Mouse (Mus musculus): Measurements from ENCODE around the gene Gm572. TPM values are rescaled to one million over a fixed set of nuclear protein-coding genes. Genes with fewer than 3 reads are reported as not detected.

The Gm572 gene
- polyA plus RNA-seq, 1 experiment = 0.10 TPM

DNA sequence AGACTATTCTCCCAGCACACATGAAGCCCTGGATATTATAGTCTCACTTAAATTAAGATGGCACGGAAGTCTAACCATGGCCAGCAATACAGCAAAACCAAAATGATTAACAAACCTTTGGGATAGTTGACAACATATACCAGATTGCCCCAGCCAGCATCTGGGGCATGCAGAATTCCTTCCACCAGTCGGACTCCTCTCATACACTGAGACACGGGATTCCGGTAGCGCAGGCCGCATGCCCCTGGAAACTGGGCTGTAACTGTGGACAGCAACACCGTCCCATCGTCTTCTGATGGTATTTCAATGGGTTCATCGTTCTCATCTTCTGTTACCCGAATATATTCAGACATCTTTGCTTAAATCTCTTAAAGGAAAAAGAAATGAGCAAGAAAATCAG, 18.1 kb upstream of the Gm572 start:
- Histone ChIP-seq H3K36me3 (ENCODE audit: control insufficient read depth, insufficient read depth, low read length) (peaks cover 8% of the 10 kb centered on the region), H3K27ac (ENCODE audit: control insufficient read depth, insufficient read depth, low read depth, low read length) (no peak overlapping the region), H3K27me3 (ENCODE audit: control insufficient read depth, insufficient read depth, low read length) (no peaks in the 10 kb centered on the region), H3K4me1 (ENCODE audit: control insufficient read depth, insufficient read depth, low read length) (peaks cover 6% of the 10 kb centered on the region; the same call in 1 of the 2 replicates), H3K4me3 (ENCODE audit: control insufficient read depth, low read depth, low read length) (peak overlapping the region; percentile 77)
- no peak for TF ChIP-seq POLR2A (IDR thresholded peaks at IDR 0.05; ENCODE audit: control insufficient read depth, low read depth, low read length)
- TF ChIP-seq CTCF (IDR thresholded peaks at IDR 0.05; ENCODE audit: control insufficient read depth, insufficient read depth, insufficient replicate concordance, low read depth, low read length) = no peak

DNA sequence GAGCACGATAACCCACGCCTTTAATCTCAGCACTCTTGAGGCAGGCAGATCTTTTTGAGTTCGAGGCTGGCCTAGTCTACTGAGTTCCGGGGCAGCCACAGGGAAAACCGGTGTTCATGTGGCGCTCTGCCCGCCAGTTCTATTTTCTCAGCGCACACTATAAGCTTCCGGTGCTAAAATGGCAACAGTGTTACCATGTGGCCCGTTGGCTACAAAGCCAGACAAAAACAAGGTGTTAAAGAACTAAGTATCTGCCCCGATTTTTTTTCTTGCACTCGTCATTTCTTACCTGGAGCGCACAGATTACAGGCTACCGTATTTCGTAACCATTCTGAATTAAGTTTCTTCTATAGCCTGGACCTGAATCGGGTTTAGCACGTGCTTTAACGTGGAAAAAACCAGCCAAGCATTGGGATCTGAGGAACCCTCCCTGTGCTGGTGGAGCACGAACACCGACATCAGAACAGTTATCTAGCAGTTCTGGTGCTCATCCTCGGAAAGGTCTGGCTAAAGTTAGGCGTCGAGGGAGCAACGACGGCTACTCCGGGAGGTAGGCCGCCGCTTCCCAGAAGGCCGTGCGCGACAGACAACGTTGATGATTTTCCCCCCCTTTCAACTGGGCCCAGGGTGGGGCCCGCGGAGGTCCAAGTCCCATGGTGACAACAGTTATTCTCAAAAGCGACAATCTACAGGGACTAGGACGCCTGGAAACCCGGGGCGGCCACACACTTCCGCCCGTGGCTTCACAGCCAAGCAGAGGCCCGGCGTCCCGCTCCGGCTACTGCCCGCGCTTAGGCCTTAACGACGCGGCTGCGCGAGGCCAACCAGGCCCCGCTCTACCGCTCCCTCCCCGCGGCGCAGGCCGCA, 17.1 kb upstream of the Gm572 start:
- H3K4me1 ChIP-seq (ENCODE audit: control insufficient read depth, insufficient read depth, low read length) = peaks cover 6% of the 10 kb centered on the region; the same call in 1 of the 2 replicates
- H3K36me3 ChIP-seq (ENCODE audit: control insufficient read depth, insufficient read depth, low read length) = peaks cover 7% of the 10 kb centered on the region
- H3K4me3 ChIP-seq (ENCODE audit: control insufficient read depth, low read depth, low read length) = peak overlapping the region; percentile 95
- TF ChIP-seq POLR2A (IDR thresholded peaks at IDR 0.05; ENCODE audit: control insufficient read depth, low read depth, low read length) = no peak; the same call in 1 of the 2 replicates
- no peak for TF ChIP-seq CTCF (IDR thresholded peaks at IDR 0.05; ENCODE audit: control insufficient read depth, insufficient read depth, insufficient replicate concordance, low read depth, low read length)
- H3K27me3 ChIP-seq (ENCODE audit: control insufficient read depth, insufficient read depth, low read length) = no peaks in the 10 kb centered on the region
- H3K27ac ChIP-seq (ENCODE audit: control insufficient read depth, insufficient read depth, low read depth, low read length) = peak overlapping the region; percentile 100

DNA sequence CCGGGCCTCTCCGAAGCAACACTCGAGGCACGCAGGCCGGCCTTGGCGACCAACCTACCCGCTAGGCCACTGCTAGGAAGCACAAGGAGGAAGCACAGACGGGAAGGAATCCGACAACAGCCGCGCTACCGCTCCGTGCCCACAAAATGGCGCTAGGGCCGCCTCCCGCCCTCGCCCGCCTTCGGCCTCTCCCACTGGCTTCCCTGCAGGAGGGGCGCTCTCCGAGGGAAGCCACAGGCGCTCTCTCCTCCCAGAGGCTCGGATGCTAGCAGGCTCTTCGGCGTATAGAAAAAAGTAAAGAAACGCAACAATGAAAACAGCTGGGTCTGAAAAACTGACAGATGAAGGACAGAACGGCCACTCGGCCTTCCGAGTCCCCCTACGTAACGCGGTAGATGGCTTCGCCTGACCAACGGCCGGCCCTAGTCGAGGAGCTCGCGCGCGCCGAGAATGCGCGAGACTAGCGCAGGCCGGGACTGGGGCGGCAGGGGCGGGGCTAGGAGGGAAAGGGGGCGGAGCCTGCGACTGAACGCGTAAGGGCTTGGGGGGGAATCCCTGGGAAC, 16.4 kb upstream of the Gm572 start, which contains the start of gene Tardbp:
TSS of gene Tardbp (minus strand) at position 397 of the 563 bp plus-strand sequence.
- peaks cover 6% of the 10 kb centered on the region; the same call in 1 of the 2 replicates for H3K4me1 ChIP-seq (ENCODE audit: control insufficient read depth, insufficient read depth, low read length)
- H3K27me3 ChIP-seq (ENCODE audit: control insufficient read depth, insufficient read depth, low read length) = no peaks in the 10 kb centered on the region
- TF ChIP-seq CTCF (IDR thresholded peaks at IDR 0.05; ENCODE audit: control insufficient read depth, insufficient read depth, insufficient replicate concordance, low read depth, low read length) (no peak), POLR2A (IDR thresholded peaks at IDR 0.05; ENCODE audit: control insufficient read depth, low read depth, low read length) (peak; percentile 96)
- peaks cover 5% of the 10 kb centered on the region for H3K36me3 ChIP-seq (ENCODE audit: control insufficient read depth, insufficient read depth, low read length)
- H3K27ac ChIP-seq (ENCODE audit: control insufficient read depth, insufficient read depth, low read depth, low read length) = peak within 1 kb of the TSS; percentile 100
- H3K4me3 ChIP-seq (ENCODE audit: control insufficient read depth, low read depth, low read length) = peak within 1 kb of the TSS; percentile 95

DNA sequence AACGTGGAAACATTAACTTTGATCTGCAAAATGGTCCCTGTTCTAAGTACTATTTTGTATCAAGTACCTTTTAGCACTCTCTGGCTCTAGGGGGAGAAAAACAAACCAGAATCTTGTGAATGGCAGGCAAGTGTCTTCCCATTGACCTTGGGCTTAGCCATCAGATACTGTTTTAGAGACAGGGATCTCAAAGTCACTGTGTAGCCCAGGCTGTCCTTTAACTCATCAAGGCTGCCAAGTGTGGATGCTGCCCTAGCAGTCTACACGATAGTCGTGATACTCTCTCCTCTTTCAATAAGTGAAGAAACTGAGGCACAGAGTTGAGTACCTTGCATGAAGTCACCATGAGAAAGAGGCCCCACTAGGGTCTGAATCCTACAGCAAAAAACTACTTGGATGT, 15.9 kb upstream of the Gm572 start:
- H3K4me3 ChIP-seq (ENCODE audit: control insufficient read depth, low read depth, low read length) = peak overlapping the region; percentile 42
- peaks cover 6% of the 10 kb centered on the region; the same call in 1 of the 2 replicates for H3K4me1 ChIP-seq (ENCODE audit: control insufficient read depth, insufficient read depth, low read length)
- H3K27me3 ChIP-seq (ENCODE audit: control insufficient read depth, insufficient read depth, low read length) = no peaks in the 10 kb centered on the region
- peak overlapping the region; percentile 71 for H3K27ac ChIP-seq (ENCODE audit: control insufficient read depth, insufficient read depth, low read depth, low read length)
- H3K36me3 ChIP-seq (ENCODE audit: control insufficient read depth, insufficient read depth, low read length) = peaks cover 5% of the 10 kb centered on the region
- TF ChIP-seq CTCF (IDR thresholded peaks at IDR 0.05; ENCODE audit: control insufficient read depth, insufficient read depth, insufficient replicate concordance, low read depth, low read length) (no peak), POLR2A (IDR thresholded peaks at IDR 0.05; ENCODE audit: control insufficient read depth, low read depth, low read length) (no peak)

DNA sequence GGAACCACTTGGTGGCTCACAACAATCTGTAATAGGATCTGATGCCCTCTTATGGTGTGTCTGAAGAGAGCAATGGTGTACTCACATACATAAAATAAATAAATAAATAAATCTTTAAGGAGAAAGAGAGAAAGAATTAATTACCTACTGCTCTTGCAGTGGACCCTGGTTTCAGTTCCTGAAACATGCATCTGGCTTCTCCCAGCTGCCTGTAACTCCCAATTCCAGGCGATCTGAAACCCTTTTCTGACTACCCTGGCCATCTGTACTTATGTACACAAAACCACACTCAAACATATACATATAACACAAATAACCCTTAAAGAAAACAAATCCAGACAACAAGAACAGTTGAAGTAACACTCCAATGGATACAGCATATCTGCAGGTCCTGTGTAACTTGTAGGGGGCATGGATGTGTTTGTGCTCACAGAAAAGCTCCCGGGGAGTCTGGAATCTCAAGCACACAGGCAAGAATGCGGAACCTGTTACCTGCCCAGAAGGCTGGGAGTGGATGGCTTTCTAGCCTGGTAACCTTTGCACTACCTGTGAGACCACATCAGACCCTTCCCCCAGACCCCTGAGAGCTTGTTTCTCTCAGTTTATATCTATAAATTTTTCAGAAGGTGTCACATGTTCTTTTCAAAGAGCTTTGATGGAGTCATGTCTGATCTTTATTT, 11.0 kb upstream of the Gm572 start:
- no peaks in the 10 kb centered on the region for H3K36me3 ChIP-seq (ENCODE audit: control insufficient read depth, insufficient read depth, low read length)
- TF ChIP-seq CTCF (IDR thresholded peaks at IDR 0.05; ENCODE audit: control insufficient read depth, insufficient read depth, insufficient replicate concordance, low read depth, low read length) = no peak
- TF ChIP-seq POLR2A (IDR thresholded peaks at IDR 0.05; ENCODE audit: control insufficient read depth, low read depth, low read length) = no peak
- no peak overlapping the region for H3K4me3 ChIP-seq (ENCODE audit: control insufficient read depth, low read depth, low read length)
- no peaks in the 10 kb centered on the region for H3K27me3 ChIP-seq (ENCODE audit: control insufficient read depth, insufficient read depth, low read length)
- no peak overlapping the region for H3K27ac ChIP-seq (ENCODE audit: control insufficient read depth, insufficient read depth, low read depth, low read length)
- peaks cover 6% of the 10 kb centered on the region; the same call in 1 of the 2 replicates for H3K4me1 ChIP-seq (ENCODE audit: control insufficient read depth, insufficient read depth, low read length)

DNA sequence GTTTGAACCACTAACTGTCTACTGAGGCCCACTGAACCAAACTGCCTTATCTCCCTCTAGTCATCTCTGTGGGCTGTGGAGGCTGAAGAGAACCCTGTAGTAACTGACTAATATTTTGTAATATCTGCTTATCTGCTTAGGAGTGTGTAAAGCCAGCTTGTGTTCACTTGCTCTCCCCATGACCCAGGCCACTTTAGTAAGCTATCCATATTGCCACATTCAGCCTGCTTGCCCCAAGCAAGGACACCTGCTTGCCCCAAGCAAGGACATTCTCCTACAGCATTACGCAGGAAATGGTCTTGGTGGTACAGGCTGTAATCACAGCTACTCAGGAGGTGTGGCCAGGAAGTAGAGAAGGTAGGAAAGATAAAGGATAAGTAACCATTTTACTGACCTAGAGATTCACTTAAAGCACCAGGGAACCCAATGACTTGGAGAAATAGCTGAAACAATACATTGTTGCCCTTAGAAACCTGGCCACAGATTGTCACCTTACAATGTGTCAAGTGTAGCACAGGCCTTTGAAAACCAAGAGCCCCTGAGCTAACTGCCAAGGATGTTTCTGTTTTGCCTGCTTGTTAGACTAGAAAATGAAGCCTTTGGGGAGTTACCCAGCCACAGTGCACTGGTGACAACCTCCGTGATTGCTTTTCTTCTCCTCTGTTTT, 9.6 kb upstream of the Gm572 start:
- Histone ChIP-seq H3K27me3 (ENCODE audit: control insufficient read depth, insufficient read depth, low read length) (no peaks in the 10 kb centered on the region), H3K4me1 (ENCODE audit: control insufficient read depth, insufficient read depth, low read length) (no peaks in the 10 kb centered on the region), H3K4me3 (ENCODE audit: control insufficient read depth, low read depth, low read length) (no peak overlapping the region), H3K36me3 (ENCODE audit: control insufficient read depth, insufficient read depth, low read length) (no peaks in the 10 kb centered on the region), H3K27ac (ENCODE audit: control insufficient read depth, insufficient read depth, low read depth, low read length) (no peak overlapping the region)
- no peak for TF ChIP-seq CTCF (IDR thresholded peaks at IDR 0.05; ENCODE audit: control insufficient read depth, insufficient read depth, insufficient replicate concordance, low read depth, low read length)

All from testis, adult 2 months (tissue).